ENCODE assay signal across 19 mouse cellular contexts in genomic region chr6:123971180-123971579, GRCm38 (mm10). TPM values are rescaled to one million over a fixed set of nuclear protein-coding genes. Genes with fewer than 3 reads are reported as not detected.
DNase-seq lines count a peak whose midpoint lies in the region; ATAC-seq and TF ChIP-seq lines count a peak whose summit lies in the region.
"Had no signal": no experiment of that assay in that cellular context is flagged by ENCODE, and none has a peak within 500 bp of the region (broad histone marks: within the 10 kb centered on the region; RNA-seq: fewer than 3 reads in every experiment).

No protein-coding gene starts in this region.

- H3K36me3 ChIP-seq in hindbrain, postnatal 0 days (ENCODE audit: insufficient read depth, low read length) = no peaks in the 10 kb centered on the region
- H3K36me3 ChIP-seq in hindbrain, embryonic 10.5 days = no peaks in the 10 kb centered on the region
- H3K36me3 ChIP-seq in testis, adult 2 months (ENCODE audit: control insufficient read depth, insufficient read depth, low read length) = no peaks in the 10 kb centered on the region
- H3K36me3 ChIP-seq: embryonic facial prominence, embryonic 13.5 days; forebrain, embryonic 12.5 days; hindbrain, embryonic 13.5 days; liver, embryonic 15.5 days; midbrain, embryonic 12.5 days had no signal

- H3K4me2 ChIP-seq in hindbrain, postnatal 0 days (ENCODE audit: low read depth, low read length) = no peak overlapping the region
- H3K4me2 ChIP-seq: embryonic facial prominence, embryonic 13.5 days; forebrain, embryonic 12.5 days; hindbrain, embryonic 13.5 days; liver, embryonic 15.5 days; midbrain, embryonic 12.5 days had no signal

- no peak for TF ChIP-seq POLR2A in testis, adult 2 months (IDR thresholded peaks at IDR 0.05; ENCODE audit: control insufficient read depth, low read depth, low read length)
- TF ChIP-seq POLR2A in embryonic fibroblast, embryonic 13.5 days (IDR thresholded peaks at IDR 0.05; ENCODE audit: low read depth, low read length) = no peak

- no peaks in the 10 kb centered on the region for H3K4me1 ChIP-seq in hindbrain, postnatal 0 days (ENCODE audit: insufficient read depth, low read length)
- no peaks in the 10 kb centered on the region for H3K4me1 ChIP-seq in hindbrain, embryonic 10.5 days (replicated peaks)
- no peaks in the 10 kb centered on the region for H3K4me1 ChIP-seq in testis, adult 2 months (ENCODE audit: control insufficient read depth, insufficient read depth, low read length)
- no peaks in the 10 kb centered on the region for H3K4me1 ChIP-seq in embryonic fibroblast, embryonic 13.5 days (ENCODE audit: control insufficient read depth, insufficient read depth, low read length)
- H3K4me1 ChIP-seq: embryonic facial prominence, embryonic 13.5 days; forebrain, embryonic 12.5 days; hindbrain, embryonic 13.5 days; liver, embryonic 15.5 days; midbrain, embryonic 12.5 days had no signal

- H3K9ac ChIP-seq in hindbrain, postnatal 0 days (replicated peaks; ENCODE audit: low read length) = no peak overlapping the region
- H3K9ac ChIP-seq: embryonic facial prominence, embryonic 13.5 days; forebrain, embryonic 12.5 days; hindbrain, embryonic 13.5 days; liver, embryonic 15.5 days; midbrain, embryonic 12.5 days had no signal

- no peaks in the 10 kb centered on the region for H3K9me3 ChIP-seq in hindbrain, postnatal 0 days (ENCODE audit: low read length)
- H3K9me3 ChIP-seq in hindbrain, embryonic 10.5 days = no peaks in the 10 kb centered on the region
- H3K9me3 ChIP-seq: embryonic facial prominence, embryonic 13.5 days; forebrain, embryonic 12.5 days; hindbrain, embryonic 13.5 days; liver, embryonic 15.5 days; midbrain, embryonic 12.5 days had no signal

- H3K4me3 ChIP-seq in hindbrain, postnatal 0 days (ENCODE audit: low read length) = no peak overlapping the region
- H3K4me3 ChIP-seq in hindbrain, embryonic 10.5 days = no peak overlapping the region
- peak overlapping the region; percentile 42; the same call in 1 of the 2 replicates for H3K4me3 ChIP-seq in testis, adult 2 months (ENCODE audit: control insufficient read depth, low read depth, low read length)
- H3K4me3 ChIP-seq in embryonic fibroblast, embryonic 13.5 days (ENCODE audit: insufficient read depth, low read length) = no peak overlapping the region
- H3K4me3 ChIP-seq: embryonic facial prominence, embryonic 13.5 days; forebrain, embryonic 12.5 days; hindbrain, embryonic 13.5 days; liver, embryonic 15.5 days; midbrain, embryonic 12.5 days; myocyte had no signal

- no peak overlapping the region for H3K27ac ChIP-seq in hindbrain, postnatal 0 days
- H3K27ac ChIP-seq in hindbrain, embryonic 10.5 days = no peak overlapping the region
- no peak overlapping the region for H3K27ac ChIP-seq in testis, adult 2 months (ENCODE audit: control insufficient read depth, insufficient read depth, low read depth, low read length)
- peak overlapping the region; percentile 59; the same call in 1 of the 2 replicates for H3K27ac ChIP-seq in embryonic fibroblast, embryonic 13.5 days (ENCODE audit: insufficient read depth, low read length)
- H3K27ac ChIP-seq: embryonic facial prominence, embryonic 13.5 days; forebrain, embryonic 12.5 days; hindbrain, embryonic 13.5 days; liver, embryonic 15.5 days; midbrain, embryonic 12.5 days had no signal

- no peak for TF ChIP-seq CTCF in hindbrain, postnatal 0 days (IDR thresholded peaks at IDR 0.05; ENCODE audit: low read depth)
- no peak for TF ChIP-seq CTCF in testis, adult 2 months (IDR thresholded peaks at IDR 0.05; ENCODE audit: control insufficient read depth, insufficient read depth, insufficient replicate concordance, low read depth, low read length)
- no peak for TF ChIP-seq CTCF in embryonic fibroblast, embryonic 13.5 days (IDR thresholded peaks at IDR 0.05; ENCODE audit: borderline replicate concordance, insufficient read depth, low read length)

- no peaks in the 10 kb centered on the region for H3K27me3 ChIP-seq in hindbrain, postnatal 0 days (ENCODE audit: insufficient read depth, low read length)
- no peaks in the 10 kb centered on the region for H3K27me3 ChIP-seq in hindbrain, embryonic 10.5 days (ENCODE audit: insufficient read depth, poor library complexity, severe bottlenecking)
- no peaks in the 10 kb centered on the region for H3K27me3 ChIP-seq in testis, adult 2 months (ENCODE audit: control insufficient read depth, insufficient read depth, low read length)
- H3K27me3 ChIP-seq: embryonic facial prominence, embryonic 13.5 days; forebrain, embryonic 12.5 days; hindbrain, embryonic 13.5 days; liver, embryonic 15.5 days; midbrain, embryonic 12.5 days had no signal

- ATAC-seq in hindbrain, postnatal 0 days = no peak
- ATAC-seq: activated CD4-positive, CD25-positive, alpha-beta regulatory T cell, adult 4 months; intestine, embryonic 16.5 days had no signal

- DNase-seq in hindbrain, postnatal 0 days (ENCODE audit: low spot score) = peak; percentile 1
- no peak for DNase-seq in hindbrain, embryonic 10.5 days (ENCODE audit: low spot score)
- DNase-seq in testis, postnatal 10 days (ENCODE audit: low spot score) = no peak
- peak; percentile 9 for DNase-seq in thymus, postnatal 25 days
- no peak for DNase-seq in urinary bladder, postnatal 10 days (ENCODE audit: low spot score)
- DNase-seq: kidney, postnatal 36 days; lung, postnatal 10 days; right cerebral cortex, adult 18-20 months had no signal

RNA-seq across cellular contexts. Expression of gene Vmn2r26, which starts 53.2 kb away (rescaled TPM):
- total RNA-seq in hindbrain, postnatal 0 days (2014; rRNA removed) = not detected in 2 replicates
- polyA plus RNA-seq in hindbrain, postnatal 0 days (2015; fragmentation: Nextera tagmentation; extraction: Ambion mirVana) = not detected in 2 replicates
- not detected in 2 replicates for polyA plus RNA-seq in hindbrain, embryonic 10.5 days (2016; fragmentation: Nextera tagmentation; extraction: Ambion mirVana)
- polyA plus RNA-seq in testis, adult 2 months (2012; rRNA removed) = 0.05 and 0.08 TPM in 2 replicates
- not detected in 2 replicates for polyA plus RNA-seq in embryonic fibroblast, embryonic 13.5 days (2011; ENCODE audit: insufficient read length, low read depth, missing spikeins)
- total RNA-seq: left cerebral cortex, postnatal 25 days had no signal
- polyA plus RNA-seq: activated CD4-positive, CD25-positive, alpha-beta regulatory T cell, adult 4 months; embryonic facial prominence, embryonic 13.5 days; forebrain, embryonic 12.5 days; hindbrain, embryonic 13.5 days; liver, embryonic 15.5 days; midbrain, embryonic 12.5 days; myocyte had no signal

Comparison
In these comparisons a context has a peak if more than half of its experiments do, and no peak if none do; other contexts are left out.
1. DNase-seq: peak in hindbrain, postnatal 0 days (single experiment) and thymus, postnatal 25 days (single experiment); none in hindbrain, embryonic 10.5 days (single experiment), testis, postnatal 10 days (single experiment) and urinary bladder, postnatal 10 days (single experiment).